Mouse (Mus musculus) lung, postnatal 25 days (tissue): ENCODE measurements around the gene Acadl.

Experiments used
- DNase-seq: peaks from one replicate; pipeline ENCODE4 v3.0.0; 2022; ENCODE audit warnings: low spot score

Acadl gene

GRCm38 (mm10) chr1:66839135-66839534 is 23.9 kb downstream of the Acadl start:
- no peak for DNase-seq

DNA sequence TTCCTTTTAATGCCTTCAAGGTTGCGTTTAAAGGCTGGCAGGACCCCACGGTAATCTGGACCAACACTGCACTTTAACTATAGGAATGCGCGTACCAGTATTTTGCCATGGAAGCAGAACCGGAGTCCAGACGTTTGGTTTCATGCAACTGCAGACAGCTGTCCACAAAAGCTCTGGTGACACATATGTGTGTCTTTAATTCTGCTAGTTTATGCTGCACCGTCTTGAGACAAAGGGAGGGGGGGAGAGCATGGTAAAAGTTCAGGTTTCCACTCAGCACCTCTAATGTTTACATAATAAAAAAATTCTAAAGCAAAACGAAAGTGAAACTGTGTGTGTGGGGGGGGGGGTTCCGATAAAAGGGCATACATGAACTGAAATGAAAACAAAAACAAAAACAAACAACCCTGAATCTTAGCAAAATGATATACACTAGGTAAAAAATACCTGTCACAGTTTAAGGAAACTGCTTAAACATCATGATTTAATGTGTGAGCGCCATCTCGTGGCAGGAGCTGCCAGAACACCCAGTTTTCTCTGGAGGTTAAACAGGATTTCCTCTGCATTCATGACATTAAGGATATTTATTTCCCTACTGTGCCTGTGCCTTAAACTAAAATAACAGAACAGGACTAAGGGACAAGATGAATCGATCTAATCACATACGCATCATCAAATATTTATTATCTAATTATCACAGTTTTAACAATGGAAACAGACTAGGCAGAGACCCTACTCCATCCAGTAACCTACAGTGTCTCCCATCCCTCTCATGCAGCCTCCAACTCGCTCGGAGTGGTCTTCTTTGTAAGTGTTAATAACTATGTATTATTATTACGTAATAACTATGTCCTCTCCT is 24.7 kb downstream of the Acadl start:
- peak; percentile 83 for DNase-seq

DNA sequence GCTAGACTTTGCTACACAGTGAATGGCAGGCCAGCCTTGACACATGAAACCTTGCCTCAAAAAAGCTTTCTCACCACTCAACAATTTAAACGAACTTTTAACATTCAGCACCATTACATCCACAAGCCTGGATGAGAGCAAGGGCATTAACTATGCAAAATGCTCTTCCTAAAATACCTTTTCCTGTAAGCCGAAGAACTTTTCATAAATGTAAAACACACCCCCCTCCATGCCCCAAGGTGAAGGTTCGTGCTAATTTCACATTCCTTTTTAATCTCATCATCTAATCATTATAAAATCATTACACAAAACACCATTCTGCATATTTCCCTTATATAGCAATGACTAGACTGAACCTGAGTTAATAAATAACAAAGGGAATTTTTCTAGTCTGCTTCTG is 25.9 kb downstream of the Acadl start:
- DNase-seq, result no peak

- DNase-seq, result no peak
These were observed 30.4 kb downstream of the Acadl start for GRCm38 (mm10) chr1:66832636-66833165.

DNA sequence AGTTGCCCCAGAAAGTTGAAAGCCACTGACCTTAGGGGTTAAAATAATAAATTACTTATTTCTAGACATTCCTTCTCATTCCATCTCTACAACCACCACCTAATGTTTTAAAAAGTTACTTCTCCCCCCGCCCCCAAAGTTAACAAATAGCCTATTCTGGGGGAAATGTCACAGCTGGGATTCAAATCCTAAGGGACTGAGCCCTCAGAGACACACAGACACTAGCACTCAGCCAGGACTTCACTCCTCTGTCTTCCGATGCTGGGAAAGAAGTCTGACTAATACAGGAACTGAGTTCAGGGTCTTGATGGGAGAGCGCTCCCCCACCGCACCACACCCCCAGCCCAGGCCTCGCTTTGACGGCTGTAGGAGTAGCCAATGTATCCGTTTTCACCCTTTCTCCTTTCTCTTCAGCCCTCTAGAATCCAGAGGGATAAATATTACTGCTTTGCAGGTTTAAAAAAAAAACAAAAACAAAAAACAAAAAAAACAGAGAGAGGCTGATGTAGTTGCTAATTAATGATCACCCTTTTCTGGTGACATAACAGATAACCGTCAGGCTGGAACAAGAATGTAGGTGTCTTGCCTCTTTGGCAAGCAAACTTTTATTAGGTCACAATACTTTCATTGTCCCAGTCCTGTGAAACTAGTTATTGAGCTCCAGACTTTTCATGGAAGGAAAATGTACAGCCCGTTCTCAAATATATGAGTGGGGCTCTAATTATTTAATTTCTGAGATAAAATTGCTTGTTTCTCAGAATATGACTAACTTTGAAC is 31.1 kb downstream of the Acadl start:
- no peak for DNase-seq

DNA sequence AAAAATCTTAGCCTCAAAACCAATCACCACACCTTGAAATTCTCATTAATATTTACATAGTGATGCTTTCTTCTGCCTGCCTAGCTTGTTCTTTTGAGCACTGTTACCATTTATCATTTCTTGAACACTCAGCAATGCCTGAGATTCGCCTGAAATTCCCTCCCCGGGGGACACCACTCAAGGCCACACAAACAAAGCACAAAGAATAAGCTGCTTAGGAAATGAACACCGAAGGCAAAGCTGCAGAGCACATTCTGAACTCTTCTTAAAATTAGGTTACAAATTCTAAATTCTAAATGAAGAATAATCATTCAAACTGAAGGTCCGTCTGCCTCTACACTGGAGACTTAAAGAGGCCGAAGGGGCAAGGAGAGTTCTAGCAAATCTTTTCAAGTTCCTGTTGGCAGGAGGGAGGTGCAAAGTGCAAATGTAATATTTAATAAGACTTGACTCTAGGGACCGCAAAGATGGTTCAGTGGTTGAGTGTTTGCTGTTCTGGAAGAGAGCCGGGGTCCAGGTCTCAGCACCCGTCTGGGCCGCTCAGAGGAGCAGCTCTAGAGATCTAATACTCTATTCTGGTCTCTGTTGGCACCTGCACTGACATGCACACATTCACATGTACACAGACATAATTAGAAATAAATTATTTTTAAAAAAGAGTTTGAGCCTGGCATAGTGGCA is 33.5 kb downstream of the Acadl start:
- DNase-seq, result no peak

GRCm38 (mm10) chr1:66821966-66822365 is 41.1 kb downstream of the Acadl start:
- no peak for DNase-seq

GRCm38 (mm10) chr1:66820241-66820640 is 42.8 kb downstream of the Acadl start:
- peak; percentile 46 for DNase-seq

DNA sequence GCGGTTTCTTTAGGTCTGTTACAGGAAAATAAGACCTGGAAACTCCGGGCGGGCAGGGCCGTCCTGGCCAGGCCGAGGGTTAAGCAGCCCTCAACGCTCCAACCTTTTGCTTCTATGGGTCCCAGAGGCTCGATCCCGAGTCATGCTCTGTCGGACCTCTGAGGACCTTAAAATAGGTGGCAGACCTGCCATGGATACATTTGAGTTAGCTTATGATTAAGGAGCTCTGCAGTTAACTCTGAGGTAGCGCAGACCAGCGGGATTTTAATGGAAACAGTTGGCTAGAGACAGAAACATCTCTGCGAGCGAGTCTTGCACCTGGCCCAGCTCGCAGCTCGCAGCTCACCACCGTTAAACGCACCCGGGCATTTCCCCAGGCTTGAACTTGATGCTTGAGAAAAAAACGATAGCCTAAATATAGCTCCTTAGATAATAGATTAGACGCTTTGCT is 45.2 kb downstream of the Acadl start:
- no peak for DNase-seq

- peak; percentile 95 for DNase-seq
These were observed 45.6 kb downstream of the Acadl start, which contains the start of gene Kansl1l for GRCm38 (mm10) chr1:66817453-66817839. TSS of gene Kansl1l (minus strand) at chr1:66817562.

GRCm38 (mm10) chr1:66816837-66817452 is 46.1 kb downstream of the Acadl start:
- DNase-seq, result peak; percentile 87

DNA sequence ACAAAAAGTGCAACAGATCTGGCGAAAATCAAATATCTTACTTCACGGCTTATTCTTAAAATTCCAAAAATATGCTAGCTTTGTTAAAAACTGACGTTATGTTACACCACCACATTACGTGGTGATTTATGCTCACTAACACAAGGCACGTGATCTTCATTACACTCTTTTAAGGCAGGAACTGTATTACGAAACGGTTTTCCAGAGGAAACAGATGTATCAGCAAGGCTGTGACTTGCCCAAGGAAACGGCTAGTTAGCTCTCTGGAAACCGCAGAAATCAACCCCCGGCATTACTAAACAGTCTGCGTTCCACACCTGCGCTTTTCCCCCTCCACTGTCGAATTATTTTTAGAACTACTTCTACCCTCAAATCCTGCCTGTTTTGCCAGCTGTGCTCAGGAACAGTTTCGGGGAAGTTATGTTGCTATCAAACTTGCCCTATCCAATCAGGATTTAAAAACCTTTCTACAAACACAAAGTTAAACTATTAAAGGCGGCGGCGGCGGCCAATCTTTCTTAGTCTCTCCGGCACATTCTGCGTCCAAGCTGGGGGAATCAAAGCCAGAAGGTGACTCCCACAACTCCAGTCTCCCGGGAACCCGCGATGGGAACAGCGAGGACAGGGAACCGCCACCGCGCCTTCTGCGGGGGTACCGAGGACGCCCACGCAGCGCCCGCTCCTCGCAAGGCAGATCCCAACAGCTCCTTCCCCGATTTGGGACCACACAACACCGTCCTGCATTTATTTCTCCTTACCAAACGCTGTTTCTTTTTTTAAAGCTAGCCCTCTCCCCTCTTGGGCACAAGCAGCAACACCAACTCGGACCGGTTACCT is 46.9 kb downstream of the Acadl start:
- DNase-seq, result peak; percentile 80

GRCm38 (mm10) chr1:66814756-66815155 is 48.3 kb downstream of the Acadl start:
- no peak for DNase-seq

DNA sequence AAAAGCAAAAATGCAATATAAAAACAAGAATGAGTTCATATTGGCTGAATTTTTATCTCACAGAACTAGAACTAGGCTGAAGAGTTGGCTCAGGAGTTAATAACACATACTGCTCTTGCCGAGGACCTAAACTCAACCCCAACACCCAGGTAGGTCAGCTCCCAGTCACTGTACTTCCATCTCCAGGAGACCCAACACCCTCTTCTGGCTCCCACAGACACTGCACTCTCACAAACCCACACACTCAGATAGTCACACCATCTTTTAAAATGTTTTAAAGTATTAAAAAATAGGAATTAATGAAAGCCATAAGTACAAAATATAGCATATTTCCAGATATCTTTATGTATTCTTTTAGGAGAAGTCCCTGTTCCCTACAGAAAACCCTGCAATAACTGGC is 49.9 kb downstream of the Acadl start:
- no peak for DNase-seq

- no peak for DNase-seq
These were observed 56.3 kb downstream of the Acadl start for GRCm38 (mm10) chr1:66806821-66807220.

DNA sequence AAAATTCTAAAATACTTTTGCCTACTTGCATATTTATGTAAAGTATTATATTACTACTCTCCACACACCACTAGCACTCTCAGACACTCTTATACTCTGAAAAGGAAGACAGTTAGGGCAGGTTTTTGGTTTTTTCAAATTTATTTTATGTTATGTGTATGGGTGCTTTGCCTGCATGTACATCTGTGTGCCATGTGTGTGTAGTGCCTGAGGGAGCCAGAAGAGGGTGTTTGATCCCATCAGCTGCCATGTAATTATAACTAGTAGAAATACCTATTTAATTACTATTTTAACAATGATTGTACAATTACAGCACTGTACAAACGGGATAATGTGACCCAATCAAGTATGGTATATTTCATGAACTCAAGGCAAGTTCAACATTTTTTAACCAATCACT is 57.7 kb downstream of the Acadl start:
- DNase-seq, result no peak

DNA sequence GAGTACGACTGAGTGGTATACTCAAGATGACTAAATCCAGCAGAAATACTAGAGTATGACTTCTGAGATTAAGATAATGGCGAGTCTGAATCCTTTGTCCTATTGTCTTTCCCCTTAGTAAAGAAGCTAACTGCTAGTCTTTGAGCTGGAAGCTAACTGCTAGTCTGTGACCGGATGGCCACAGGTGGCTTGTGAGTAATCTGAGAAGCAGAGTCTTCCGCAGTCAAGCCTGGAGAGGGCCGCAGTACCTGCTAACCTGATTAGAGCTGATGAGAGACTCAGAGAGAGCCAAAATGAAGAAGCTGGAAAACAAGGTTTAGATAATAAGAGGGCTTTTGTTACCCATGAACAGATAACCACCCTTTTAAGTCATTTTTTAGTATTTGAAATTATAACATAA is 58.4 kb downstream of the Acadl start:
- DNase-seq, result no peak

DNA sequence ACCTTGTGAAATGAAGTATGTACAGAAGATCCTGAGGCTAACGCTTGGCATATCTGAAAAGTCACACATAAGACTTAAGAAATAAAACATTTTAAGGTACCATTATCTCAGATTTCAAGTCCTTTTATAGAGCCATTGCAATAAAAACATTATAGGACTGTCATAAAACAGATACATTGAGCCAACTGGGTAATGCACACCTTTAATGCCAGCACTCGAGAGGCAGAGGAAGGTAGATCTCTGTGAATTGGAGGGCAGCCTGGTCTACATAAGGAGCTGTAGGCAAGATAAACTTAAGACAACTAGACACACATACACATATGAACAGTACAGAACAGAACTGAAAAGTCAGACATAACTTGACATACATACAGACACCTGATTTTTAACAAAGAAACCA is 65.1 kb downstream of the Acadl start:
- no peak for DNase-seq

DNA sequence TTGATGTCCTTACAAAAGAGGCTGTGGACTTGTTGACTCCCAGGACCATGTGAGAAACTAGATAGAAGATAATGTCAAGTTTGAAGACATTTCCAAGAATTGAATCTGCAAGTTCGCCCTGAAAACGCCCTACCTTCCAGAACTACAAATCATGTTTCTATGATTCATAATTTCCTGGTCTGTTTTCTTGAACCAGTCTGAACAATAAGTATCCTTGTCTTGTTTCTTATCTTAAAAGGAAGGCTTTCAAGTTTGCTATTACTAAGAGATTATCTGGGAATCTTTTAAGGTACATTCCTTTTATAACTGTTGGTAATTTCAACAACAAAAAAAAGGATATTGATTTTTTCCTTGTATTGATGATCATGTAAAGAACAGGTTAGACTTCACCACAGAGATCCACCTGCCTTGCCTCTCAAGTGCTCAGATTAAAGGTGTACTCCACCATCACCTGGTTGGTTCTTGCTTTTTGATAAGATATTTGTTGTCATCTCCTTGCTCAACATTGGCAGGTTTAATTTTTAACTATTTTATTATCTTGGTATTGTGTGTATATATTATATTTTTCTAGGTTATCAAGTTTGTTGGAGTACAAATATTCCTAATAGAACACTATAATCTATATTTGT is 70.1 kb downstream of the Acadl start:
- DNase-seq, result no peak

DNA sequence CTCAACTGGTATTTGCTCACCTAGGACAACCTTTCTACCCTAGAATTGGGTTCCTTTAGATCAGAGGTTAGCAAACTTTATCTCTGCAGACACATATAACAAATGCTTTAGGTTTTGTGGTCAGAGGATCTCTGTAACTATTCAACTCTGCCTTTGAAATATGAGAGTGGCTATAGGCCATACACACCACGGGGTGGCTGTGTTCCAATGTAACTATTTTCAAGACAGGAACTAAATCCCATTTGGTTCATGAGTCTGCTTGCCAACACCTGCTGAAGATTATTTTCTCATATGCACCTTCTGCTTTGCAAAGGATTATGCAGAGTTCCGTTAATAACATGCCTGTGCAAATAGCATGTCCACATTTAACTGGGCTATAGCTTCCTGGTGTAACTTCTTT is 80.8 kb downstream of the Acadl start:
- no peak for DNase-seq
